In the genomic region with DNA sequence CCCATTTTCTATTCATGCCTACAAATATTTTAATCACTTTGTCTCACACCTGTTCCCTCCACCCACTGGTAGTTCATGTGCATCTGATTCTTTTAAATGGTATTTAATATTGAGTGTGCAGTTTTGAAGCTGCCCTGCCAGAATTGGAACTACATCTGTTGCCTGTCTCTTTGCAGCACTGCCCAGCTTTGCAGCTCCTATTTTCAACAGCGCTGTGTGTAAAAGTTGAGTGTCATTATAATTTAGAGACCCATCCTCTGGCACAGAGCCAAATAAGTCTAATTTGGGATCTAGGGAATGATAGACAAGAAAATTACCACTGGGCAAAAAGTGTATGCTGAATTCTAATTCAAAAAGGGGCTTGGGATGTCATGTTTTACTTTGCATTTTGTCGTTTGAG, we compare ENCODE assay signal across 22 mouse cellular contexts.
DNase-seq lines count a peak whose midpoint lies in the region; ATAC-seq and TF ChIP-seq lines count a peak whose summit lies in the region.
"Had no signal": no experiment of that assay in that cellular context is flagged by ENCODE, and none has a peak within 500 bp of the region (broad histone marks: within the 10 kb centered on the region; RNA-seq: fewer than 3 reads in every experiment).

No protein-coding gene starts in this region.

- H3K9ac ChIP-seq in hindbrain, postnatal 0 days (replicated peaks; ENCODE audit: low read length): no peak overlapping the region
- H3K9ac ChIP-seq in hindbrain, embryonic 11.5 days (ENCODE audit: low read depth, low read length): no peak overlapping the region
- H3K9ac ChIP-seq in heart, embryonic 11.5 days (ENCODE audit: low read depth, low read length): no peak overlapping the region
- H3K9ac ChIP-seq: heart, embryonic 15.5 days; kidney, embryonic 15.5 days; liver, postnatal 0 days had no signal

- no peaks in the 10 kb centered on the region for H3K27me3 ChIP-seq in hindbrain, postnatal 0 days (ENCODE audit: insufficient read depth, low read length)
- H3K27me3 ChIP-seq in hindbrain, embryonic 11.5 days (ENCODE audit: control insufficient read depth, insufficient read depth, low read length): no peaks in the 10 kb centered on the region
- no peaks in the 10 kb centered on the region for H3K27me3 ChIP-seq in heart, embryonic 11.5 days (ENCODE audit: control insufficient read depth, insufficient read depth, low read length)
- H3K27me3 ChIP-seq: heart, embryonic 15.5 days; kidney, embryonic 15.5 days had no signal

- no peak overlapping the region for H3K4me3 ChIP-seq in hindbrain, postnatal 0 days (ENCODE audit: low read length)
- no peak overlapping the region for H3K4me3 ChIP-seq in hindbrain, embryonic 11.5 days (ENCODE audit: low read depth, low read length)
- H3K4me3 ChIP-seq in heart, embryonic 11.5 days (ENCODE audit: low read depth, low read length): no peak overlapping the region
- H3K4me3 ChIP-seq: heart, embryonic 15.5 days; kidney, embryonic 15.5 days had no signal

- 61% methylated on average over 2 of the region's 2 CpGs for WGBS in hindbrain, postnatal 0 days
- WGBS in hindbrain, embryonic 11.5 days: 92% methylated on average over 2 of the region's 2 CpGs
- WGBS in heart, embryonic 11.5 days (ENCODE audit: insufficient replicate concordance): 74% methylated on average over 2 of the region's 2 CpGs

- no peaks in the 10 kb centered on the region for H3K4me1 ChIP-seq in hindbrain, postnatal 0 days (ENCODE audit: insufficient read depth, low read length)
- no peaks in the 10 kb centered on the region for H3K4me1 ChIP-seq in hindbrain, embryonic 11.5 days (replicated peaks; ENCODE audit: control insufficient read depth, insufficient read depth, low read length)
- H3K4me1 ChIP-seq in heart, embryonic 11.5 days (ENCODE audit: control insufficient read depth, insufficient read depth, low read length): no peaks in the 10 kb centered on the region
- H3K4me1 ChIP-seq: heart, embryonic 15.5 days; kidney, embryonic 15.5 days had no signal

- no peak overlapping the region for H3K4me2 ChIP-seq in hindbrain, postnatal 0 days (ENCODE audit: low read depth, low read length)
- H3K4me2 ChIP-seq in hindbrain, embryonic 11.5 days (replicated peaks; ENCODE audit: low read depth, low read length): no peak overlapping the region
- no peak overlapping the region for H3K4me2 ChIP-seq in heart, embryonic 11.5 days
- H3K4me2 ChIP-seq: heart, embryonic 15.5 days; kidney, embryonic 15.5 days had no signal

- no peaks in the 10 kb centered on the region for H3K36me3 ChIP-seq in hindbrain, postnatal 0 days (ENCODE audit: insufficient read depth, low read length)
- no peaks in the 10 kb centered on the region for H3K36me3 ChIP-seq in hindbrain, embryonic 11.5 days (ENCODE audit: control insufficient read depth, insufficient read depth, low read length)
- no peaks in the 10 kb centered on the region for H3K36me3 ChIP-seq in heart, embryonic 11.5 days (ENCODE audit: control insufficient read depth, insufficient read depth, low read length)
- H3K36me3 ChIP-seq: heart, embryonic 15.5 days; kidney, embryonic 15.5 days had no signal

- no peak for ATAC-seq in hindbrain, postnatal 0 days
- no peak for ATAC-seq in hindbrain, embryonic 11.5 days (ENCODE audit: low FRiP score)
- no peak for ATAC-seq in heart, embryonic 11.5 days (replicated peaks; ENCODE audit: insufficient number of reproducible peaks, low FRiP score, low TSS enrichment)
- ATAC-seq: hindbrain, embryonic 16.5 days; intestine, postnatal 0 days; liver, postnatal 0 days; midbrain, embryonic 16.5 days had no signal

- no peak overlapping the region for H3K27ac ChIP-seq in hindbrain, postnatal 0 days
- no peak overlapping the region for H3K27ac ChIP-seq in hindbrain, embryonic 11.5 days (ENCODE audit: low read depth, low read length)
- H3K27ac ChIP-seq in heart, embryonic 11.5 days (ENCODE audit: low read depth, low read length): no peak overlapping the region
- H3K27ac ChIP-seq: heart, embryonic 15.5 days; kidney, embryonic 15.5 days had no signal

- DNase-seq in hindbrain, postnatal 0 days (ENCODE audit: low spot score): peak; percentile 12
- DNase-seq in hindbrain, embryonic 11.5 days (ENCODE audit: low spot score): no peak
- peak; percentile 6 to 10 for DNase-seq in right cerebral cortex, adult 2 months (ENCODE audit: low spot score in 2 of 2)
- DNase-seq in right cerebral cortex, postnatal 25 days: no peak
- DNase-seq in layer of hippocampus, adult 9-10 months (ENCODE audit: low spot score): peak; percentile 33
- DNase-seq in telencephalon, adult 2 months (ENCODE audit: low read depth, low spot score): peak; percentile 33
- DNase-seq in thymus, postnatal 36 days: no peak
- DNase-seq: cerebellum, adult 11 months; cerebellum, postnatal 14 days; embryo, embryonic 11 days; heart, postnatal 4 days; kidney, postnatal 4 days; liver, postnatal 0 days; lung, postnatal 10 days; spleen, adult 18-20 months; thymus, adult 18-20 months had no signal

- no peaks in the 10 kb centered on the region for H3K9me3 ChIP-seq in hindbrain, postnatal 0 days (ENCODE audit: low read length)
- no peaks in the 10 kb centered on the region for H3K9me3 ChIP-seq in hindbrain, embryonic 11.5 days (ENCODE audit: control insufficient read depth, low read length)
- no peaks in the 10 kb centered on the region for H3K9me3 ChIP-seq in heart, embryonic 11.5 days (replicated peaks; ENCODE audit: control insufficient read depth, low read length)
- H3K9me3 ChIP-seq: heart, embryonic 15.5 days; kidney, embryonic 15.5 days had no signal

- no peak for TF ChIP-seq CTCF in hindbrain, postnatal 0 days (IDR thresholded peaks at IDR 0.05; ENCODE audit: low read depth)

Comparison
In these comparisons a context has a peak if more than half of its experiments do, and no peak if none do; other contexts are left out.
1. DNase-seq: peak in hindbrain, postnatal 0 days (single experiment), right cerebral cortex, adult 2 months (2 of 2), layer of hippocampus, adult 9-10 months (single experiment) and telencephalon, adult 2 months (single experiment); none in hindbrain, embryonic 11.5 days (single experiment), right cerebral cortex, postnatal 25 days (single experiment) and thymus, postnatal 36 days (0 of 2).